ENCODE assay signal across 9 mouse cellular contexts in the genomic region with DNA sequence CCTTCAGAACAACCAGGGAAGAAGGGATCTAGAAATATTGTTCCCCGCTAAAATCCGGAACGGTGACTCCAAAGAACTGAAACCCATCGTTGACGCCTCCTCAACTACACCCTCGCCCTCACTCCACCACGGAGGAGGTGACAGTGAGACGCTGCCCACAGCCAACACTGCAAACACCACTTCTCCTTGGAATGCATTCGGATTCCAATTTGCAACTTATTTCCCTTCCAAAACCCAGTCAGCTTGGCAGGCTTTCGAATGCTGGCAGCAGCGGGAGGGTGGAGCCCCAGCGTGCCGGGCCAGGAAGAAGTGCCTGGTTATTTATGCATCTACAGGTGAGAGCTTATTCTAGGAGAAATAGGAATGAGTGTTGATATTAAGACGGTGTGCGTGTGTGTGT.
DNase-seq lines count a peak whose midpoint lies in the region; ATAC-seq and TF ChIP-seq lines count a peak whose summit lies in the region.
"Had no signal": no experiment of that assay in that cellular context is flagged by ENCODE, and none has a peak within 500 bp of the region (broad histone marks: within the 10 kb centered on the region; RNA-seq: fewer than 3 reads in every experiment).

No protein-coding gene starts in this region.

- H3K4me1 ChIP-seq in hindbrain, postnatal 0 days (ENCODE audit: insufficient read depth, low read length) = no peaks in the 10 kb centered on the region
- H3K4me1 ChIP-seq: stomach, embryonic 15.5 days had no signal

- no peak overlapping the region for H3K4me3 ChIP-seq in hindbrain, postnatal 0 days (ENCODE audit: low read length)
- H3K4me3 ChIP-seq: stomach, embryonic 15.5 days had no signal

- intact Hi-C loops in left cerebral cortex, postnatal 25 days (cut with DNase I) = loop anchor here (2.0 kb wide), 1 partner anchor 86 kb away; a partner anchor contains a TSS

- no peak overlapping the region for H3K27ac ChIP-seq in hindbrain, postnatal 0 days
- H3K27ac ChIP-seq: kidney, postnatal 0 days; stomach, embryonic 15.5 days had no signal

- H3K4me2 ChIP-seq in hindbrain, postnatal 0 days (ENCODE audit: low read depth, low read length) = no peak overlapping the region
- H3K4me2 ChIP-seq: stomach, embryonic 15.5 days had no signal

- TF ChIP-seq CTCF in hindbrain, postnatal 0 days (IDR thresholded peaks at IDR 0.05; ENCODE audit: low read depth) = no peak

- H3K27me3 ChIP-seq in hindbrain, postnatal 0 days (ENCODE audit: insufficient read depth, low read length) = no peaks in the 10 kb centered on the region
- H3K27me3 ChIP-seq: stomach, embryonic 15.5 days had no signal

- H3K9ac ChIP-seq in hindbrain, postnatal 0 days (replicated peaks; ENCODE audit: low read length) = no peak overlapping the region
- H3K9ac ChIP-seq: stomach, embryonic 15.5 days had no signal

- WGBS in hindbrain, postnatal 0 days = 70% methylated on average over 15 of the region's 15 CpGs

- no peak for ATAC-seq in hindbrain, postnatal 0 days

- peak; percentile 32 for DNase-seq in urinary bladder, postnatal 14 days (ENCODE audit: low spot score)
- DNase-seq in urinary bladder, postnatal 10 days (ENCODE audit: low spot score) = no peak
- DNase-seq in frontal cortex, adult 2 months (ENCODE audit: extremely low spot score in 1 of 2, low spot score in 1 of 2) = peak; percentile 36 to 86
- peak; percentile 52 to 89 for DNase-seq in left cerebral cortex, postnatal 25 days (ENCODE audit: low spot score in 2 of 2)
- peak; percentile 73 for DNase-seq in telencephalon, adult 2 months (ENCODE audit: low read depth, low spot score)
- no peak for DNase-seq in hindbrain, postnatal 0 days (ENCODE audit: low spot score)
- no peak for DNase-seq in gastrocnemius, postnatal 4 days (ENCODE audit: low spot score in 2 of 2)

- no peaks in the 10 kb centered on the region for H3K36me3 ChIP-seq in hindbrain, postnatal 0 days (ENCODE audit: insufficient read depth, low read length)
- H3K36me3 ChIP-seq: stomach, embryonic 15.5 days had no signal

- H3K9me3 ChIP-seq in hindbrain, postnatal 0 days (ENCODE audit: low read length) = no peaks in the 10 kb centered on the region
- H3K9me3 ChIP-seq: stomach, embryonic 15.5 days had no signal

Comparison
In these comparisons a context has a peak if more than half of its experiments do, and no peak if none do; other contexts are left out.
1. DNase-seq: peak in urinary bladder, postnatal 14 days (single experiment), frontal cortex, adult 2 months (2 of 2), left cerebral cortex, postnatal 25 days (2 of 2) and telencephalon, adult 2 months (single experiment); none in urinary bladder, postnatal 10 days (single experiment), hindbrain, postnatal 0 days (single experiment) and gastrocnemius, postnatal 4 days (0 of 2).